Mouse (Mus musculus) lung, postnatal 36 days (tissue): Measurements from ENCODE around the gene Utp4.

Experiments used
- DNase-seq: peaks from one replicate; pipeline ENCODE4 v3.0.0; 2022; ENCODE audit warnings: mixed read lengths

The Utp4 gene

DNA sequence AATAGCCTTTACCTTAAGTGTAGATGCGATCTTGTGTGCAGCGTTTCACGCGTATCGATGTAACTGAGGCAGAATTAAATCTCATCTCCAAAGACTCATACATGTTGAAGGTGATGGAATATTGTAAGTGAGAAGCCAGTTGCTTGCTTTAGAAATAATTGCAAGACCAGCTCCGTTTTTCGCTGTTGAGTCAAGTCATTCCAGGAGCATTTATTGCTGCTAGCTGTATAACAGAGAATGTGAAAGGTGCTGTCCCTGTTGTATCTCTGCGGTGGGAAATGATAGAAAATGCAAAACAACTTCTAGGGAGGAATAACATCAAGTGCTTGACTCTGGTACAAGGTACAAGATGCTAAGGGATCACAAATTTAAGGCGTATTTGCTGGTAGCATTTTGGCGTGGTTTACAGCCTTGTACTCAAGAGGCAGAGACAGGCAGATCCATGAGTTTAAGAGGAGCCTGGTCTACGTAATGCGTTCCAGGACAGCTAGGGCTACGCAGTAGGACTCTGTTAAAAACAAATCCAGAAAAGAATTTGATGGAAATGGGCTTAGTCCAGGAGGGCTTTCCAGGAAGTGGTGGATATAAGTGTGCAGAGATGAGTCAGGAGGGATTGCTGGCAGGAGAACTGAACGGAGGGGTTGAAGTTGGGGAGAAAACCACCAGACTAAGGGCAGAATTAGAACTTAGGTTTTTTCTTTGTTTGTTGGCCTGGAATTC is 43.8 kb downstream of the Utp4 start:
- no peak for DNase-seq

DNA sequence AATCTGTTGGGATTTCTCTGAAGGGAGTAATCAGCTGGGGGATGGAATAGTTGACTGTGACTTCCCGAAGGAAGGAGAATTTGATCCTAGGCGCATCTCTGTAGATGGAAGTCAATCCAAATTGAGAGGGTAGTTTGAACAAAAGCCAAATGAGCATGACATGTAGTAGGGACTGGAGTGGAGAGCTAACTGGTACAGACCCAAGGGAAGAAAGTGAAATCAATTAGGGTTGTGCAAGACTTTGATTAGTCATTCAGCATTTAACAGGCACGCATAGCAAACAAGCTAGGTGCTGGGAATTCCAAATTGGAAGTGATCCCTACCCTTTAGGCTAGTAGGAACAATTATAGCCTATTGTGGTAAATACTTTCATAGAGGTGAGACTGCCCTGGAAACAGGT is 48.4 kb downstream of the Utp4 start:
- DNase-seq, result no peak

DNA sequence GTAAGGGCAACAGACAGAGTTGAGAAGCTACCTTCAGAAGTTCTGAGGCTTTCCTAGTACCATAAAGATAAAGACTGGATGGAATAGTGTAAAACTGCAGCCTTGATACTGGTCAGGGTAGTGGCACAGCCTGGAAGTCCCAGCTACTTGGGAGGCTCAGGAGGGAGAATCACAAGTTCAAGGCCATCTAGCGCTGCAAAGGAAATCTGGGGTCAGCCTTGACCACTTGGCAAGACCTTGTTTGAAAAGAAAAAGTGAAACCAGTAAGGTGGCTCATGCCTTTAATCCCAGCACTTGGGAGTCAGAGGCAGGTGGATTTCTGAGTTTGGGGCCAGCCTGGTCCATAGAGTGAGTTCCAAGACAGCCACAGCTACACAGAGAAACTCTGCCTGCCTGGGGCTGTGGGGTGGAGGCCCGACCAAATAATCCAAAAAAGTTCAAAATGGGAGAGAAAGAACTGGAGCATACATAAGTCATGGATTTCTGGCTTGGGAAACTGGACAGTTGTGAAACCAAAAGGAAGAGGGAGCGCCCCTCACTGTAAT is 50.5 kb downstream of the Utp4 start:
- DNase-seq, result no peak

DNA sequence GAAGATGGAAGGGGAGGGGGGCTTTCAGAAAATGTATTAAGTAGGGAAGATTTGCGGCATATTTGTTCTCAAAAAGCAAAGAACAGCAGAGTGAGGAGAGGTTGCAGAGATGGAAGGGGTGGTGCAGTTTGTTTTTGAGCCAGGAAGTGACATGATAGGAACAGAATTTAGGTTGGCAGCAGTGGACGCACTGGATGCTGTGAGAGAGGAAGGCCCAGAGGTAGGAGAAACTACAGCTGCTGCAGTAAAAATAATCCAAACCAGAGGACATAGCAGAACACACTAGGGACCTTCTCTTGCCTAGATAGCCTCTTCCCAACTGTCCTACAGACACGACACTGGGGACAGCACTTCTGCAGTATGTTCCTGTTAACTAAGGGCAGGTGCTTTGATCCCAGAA is 51.3 kb downstream of the Utp4 start:
- peak; percentile 57 for DNase-seq

DNA sequence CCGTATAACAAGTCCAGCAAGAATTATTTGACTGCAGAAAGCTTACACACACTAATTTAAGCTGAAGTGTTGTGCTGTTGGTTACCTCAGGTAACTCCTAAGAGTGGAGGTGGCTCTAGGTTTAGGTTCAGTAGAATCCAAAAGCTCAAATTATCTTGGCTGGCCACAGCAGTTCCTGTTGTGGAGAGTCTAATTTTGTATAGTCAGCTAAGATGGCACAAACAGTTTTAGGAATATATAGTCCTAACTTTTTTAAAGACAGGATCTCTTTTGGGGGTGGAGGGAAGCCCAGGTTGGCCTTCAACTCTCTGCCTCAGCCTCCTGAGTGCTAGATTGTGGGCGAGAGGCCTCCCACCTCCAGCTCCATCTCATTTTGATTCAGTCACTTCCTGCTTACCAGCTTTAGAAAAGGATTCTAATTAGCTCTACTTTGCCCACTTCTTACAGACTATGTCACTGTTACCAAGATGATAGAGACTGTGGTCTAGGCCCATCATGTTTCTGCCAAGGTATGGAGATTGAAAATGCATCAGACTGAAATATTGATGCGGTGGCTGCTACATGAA is 55.3 kb downstream of the Utp4 start:
- no peak for DNase-seq

DNA sequence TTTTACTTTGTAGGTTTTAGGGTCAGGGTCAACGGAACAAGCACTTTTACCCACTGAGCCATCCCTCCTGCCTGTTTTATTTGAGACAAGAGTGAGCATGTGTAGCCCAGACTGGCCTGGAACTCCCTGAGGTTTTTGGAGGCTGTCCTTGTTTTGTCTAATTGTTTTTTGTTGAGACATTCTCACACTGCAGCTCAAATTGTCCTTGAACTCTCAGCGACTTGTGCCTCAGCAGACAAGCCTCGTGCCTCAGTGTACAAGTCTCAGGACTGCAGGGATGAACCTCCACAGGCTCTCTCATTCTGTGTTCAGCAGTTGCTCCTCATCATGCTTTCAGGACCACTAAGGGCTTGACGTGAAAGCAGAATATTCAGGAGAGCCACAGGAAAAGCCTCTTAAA is 58.3 kb downstream of the Utp4 start:
- no peak for DNase-seq

DNA sequence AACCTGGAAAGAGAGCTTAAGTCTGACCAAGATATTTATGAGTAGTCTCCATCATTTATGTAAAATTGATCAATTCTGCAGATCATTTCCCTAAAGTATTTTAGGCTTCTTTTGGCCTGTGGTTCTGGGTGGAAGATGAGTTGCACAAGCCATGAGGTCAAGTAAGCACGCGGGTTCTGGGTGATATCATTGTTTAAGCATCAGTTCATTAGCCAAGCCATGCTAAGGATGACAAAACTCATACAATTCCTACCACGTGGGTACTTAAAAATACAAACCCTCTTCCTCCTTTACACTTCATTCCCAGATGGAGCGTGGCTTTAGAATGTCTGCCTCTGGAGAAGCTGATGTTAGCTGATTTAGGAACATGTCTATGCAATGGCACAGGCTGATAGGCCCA is 60.1 kb downstream of the Utp4 start:
- peak; percentile 62 for DNase-seq

DNA sequence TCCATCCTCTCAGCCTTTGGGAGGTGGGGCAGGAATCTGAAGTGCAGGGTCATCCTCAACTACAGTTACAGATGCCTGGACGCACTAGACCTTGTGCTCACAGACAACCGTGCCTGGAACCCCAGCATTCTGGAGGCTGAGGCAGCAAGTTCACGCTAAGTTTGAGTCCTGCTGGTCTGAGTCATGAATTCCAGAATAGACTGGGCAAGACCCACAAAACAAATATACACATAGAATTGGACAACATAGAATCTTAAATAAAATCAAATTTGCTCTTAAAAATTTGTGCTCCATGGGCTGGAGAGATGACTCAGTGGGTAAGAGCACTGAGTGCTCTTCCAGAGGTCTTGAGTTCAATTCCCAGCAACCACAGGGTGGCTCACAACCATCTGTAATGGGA is 63.6 kb downstream of the Utp4 start:
- DNase-seq, result no peak

DNA sequence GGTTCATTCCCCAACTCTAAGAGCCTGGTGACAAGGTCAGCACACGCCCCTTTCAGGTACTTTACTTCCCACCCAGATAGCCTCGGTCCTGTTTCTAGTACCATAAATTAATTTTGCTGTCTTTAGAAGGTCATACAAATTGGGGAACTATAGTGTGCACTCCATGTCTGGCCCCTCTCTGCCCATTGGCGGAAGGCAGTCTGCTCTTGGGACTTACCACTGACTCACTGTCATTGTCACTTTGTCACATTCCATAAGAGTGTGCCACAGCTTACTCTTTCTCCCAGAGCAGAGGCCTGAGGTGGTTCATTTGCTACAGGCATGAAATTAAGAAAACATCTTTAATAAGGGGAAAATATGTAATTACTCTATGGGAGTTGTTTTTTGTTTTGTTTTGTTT is 64.8 kb downstream of the Utp4 start:
- no peak for DNase-seq

DNA sequence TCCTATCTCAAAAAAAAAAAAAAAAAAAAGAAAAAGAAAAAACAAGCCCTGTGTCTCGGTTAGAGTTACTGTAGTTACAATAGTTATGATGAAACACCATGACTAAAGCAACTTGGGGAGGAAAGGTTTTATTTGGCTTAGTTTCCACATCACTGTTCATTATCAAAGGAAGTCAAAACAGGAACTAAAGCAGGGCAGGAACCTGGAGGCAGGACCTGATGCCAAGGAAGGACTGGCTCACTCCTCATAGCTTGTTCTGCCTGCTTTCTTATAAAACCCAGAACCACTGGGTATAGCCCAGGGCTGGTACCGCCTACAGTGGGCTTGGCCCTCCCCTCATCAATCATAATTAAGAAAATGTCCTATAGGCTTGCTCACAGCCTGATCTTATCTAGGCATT is 66.2 kb downstream of the Utp4 start:
- DNase-seq, result peak; percentile 32

DNA sequence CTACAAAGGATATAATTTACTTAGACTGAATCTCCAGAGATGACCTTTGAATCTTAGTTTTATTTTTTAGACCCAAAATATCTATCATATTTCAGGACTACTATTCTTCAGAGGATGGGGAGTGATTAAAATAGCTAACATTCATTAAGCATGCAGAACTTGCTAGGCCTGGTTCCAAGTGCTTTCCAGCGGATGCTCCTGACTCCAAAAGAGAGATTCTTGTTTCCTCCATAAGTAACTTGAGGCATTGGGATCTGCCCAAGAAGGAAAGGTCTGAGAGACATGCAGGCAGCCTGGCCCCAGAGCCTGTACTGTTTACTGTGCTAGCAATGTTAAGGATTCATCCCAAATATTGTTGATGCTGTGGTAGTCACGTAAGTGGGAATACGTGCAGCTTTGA is 68.9 kb downstream of the Utp4 start:
- DNase-seq, result no peak

DNA sequence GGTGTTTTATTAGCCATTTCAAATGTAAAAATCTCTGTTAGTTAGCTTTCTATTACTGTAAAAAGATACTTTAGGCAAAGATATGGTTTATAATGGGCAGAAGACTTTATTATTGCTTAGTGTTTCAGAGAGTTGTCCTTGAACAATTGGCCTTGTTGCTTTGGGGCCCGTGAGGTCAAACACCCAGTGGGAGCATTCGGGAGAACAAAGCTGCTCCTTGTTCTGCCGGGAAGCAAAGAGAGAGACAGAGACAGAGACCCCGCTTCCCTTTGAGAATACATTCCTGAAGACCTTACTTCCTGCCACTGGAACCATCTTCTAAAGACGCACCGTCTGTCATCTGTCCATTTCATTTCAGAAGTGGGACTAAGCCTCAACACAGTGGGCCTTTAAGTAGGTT is 69.9 kb downstream of the Utp4 start:
- DNase-seq, result no peak

DNA sequence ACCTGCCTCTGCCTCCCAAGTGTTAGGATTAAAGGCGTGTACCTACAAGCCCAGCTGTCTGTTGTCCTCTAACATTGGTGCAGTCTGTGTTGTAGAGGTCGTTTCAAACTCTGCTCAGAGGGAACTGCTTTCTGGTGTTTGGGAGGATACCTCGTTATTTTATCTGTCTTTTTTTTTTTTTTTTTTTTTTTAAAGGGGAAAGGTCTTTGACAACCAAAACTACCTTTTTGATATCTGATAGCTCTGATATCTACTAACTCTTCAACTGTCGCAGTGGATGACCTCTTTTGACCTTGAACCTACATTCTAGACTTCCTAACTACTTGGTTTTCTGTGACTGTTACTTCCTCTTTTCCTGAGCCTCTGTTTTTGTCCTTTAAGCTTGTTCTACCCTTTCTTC is 71.1 kb downstream of the Utp4 start:
- DNase-seq, result no peak

DNA sequence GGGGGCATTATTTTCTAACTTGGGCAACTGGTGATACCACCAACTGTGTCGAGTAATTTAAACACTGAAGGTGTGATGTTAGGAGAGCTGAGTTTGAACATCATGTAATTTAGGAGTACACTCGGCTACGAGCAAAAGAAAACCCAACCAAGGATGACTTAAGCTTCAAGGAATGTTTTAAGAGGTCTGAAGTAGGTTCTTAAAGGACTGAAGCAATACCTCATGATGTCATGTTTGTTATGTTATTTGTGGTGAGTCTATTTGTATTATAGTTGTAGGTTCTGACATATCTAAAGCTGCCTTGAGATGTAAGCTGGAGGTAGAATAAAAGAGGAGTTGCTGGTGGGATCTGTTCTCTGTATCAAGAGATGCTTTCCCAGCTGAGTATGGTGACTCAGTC is 76.5 kb downstream of the Utp4 start:
- peak; percentile 68 for DNase-seq

DNA sequence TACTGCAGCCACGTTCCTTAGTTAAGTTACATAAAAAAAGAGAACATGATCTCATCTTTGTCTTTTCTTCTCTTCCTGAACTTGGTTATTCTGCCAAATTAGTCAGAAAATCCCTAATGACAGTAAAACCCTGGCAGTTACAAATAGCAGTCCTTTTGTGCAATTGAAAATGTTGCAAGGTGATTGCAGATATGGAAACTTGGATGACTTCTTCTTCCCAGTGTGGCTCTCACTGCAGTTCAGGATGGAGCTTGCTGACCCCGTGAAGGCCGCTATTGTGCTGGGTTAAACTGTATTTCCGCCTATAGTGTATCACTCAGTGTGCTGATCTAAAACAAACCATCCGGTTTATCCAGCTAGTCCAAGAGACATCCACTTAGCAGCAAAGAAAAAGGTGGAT is 78.5 kb downstream of the Utp4 start:
- peak; percentile 65 for DNase-seq
